8 mouse cellular contexts compared by ENCODE assay signal in the genomic region with DNA sequence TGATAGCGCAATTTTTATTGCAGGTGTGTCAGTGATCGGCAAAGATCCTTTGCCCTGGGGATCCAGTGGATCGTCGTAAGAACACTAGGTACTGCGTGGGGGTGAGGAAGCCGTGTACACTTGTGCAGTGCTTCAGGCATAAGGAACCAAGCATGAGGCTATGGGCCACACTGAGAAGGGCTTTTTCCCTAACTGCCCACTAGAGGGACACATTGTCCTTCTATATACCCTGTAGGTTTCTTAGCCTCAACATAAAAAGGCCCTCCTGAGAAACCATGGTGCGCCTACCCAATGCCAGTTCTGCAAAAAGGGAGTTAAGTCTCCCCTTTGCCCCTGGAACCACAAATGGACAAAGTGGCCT. TPM values are rescaled to one million over a fixed set of nuclear protein-coding genes. Genes with fewer than 3 reads are reported as not detected.
A peak's percentile ranks its signal among the peaks of the same experiment; 100 is the strongest.
DNase-seq lines count a peak whose midpoint lies in the region; ATAC-seq lines count a peak whose summit lies in the region.

No protein-coding gene starts in this region.

- H3K9me3 ChIP-seq in forebrain, embryonic 13.5 days (replicated peaks), result no peaks in the 10 kb centered on the region
- no peaks in the 10 kb centered on the region for H3K9me3 ChIP-seq in midbrain, embryonic 10.5 days (replicated peaks)
- no peaks in the 10 kb centered on the region for H3K9me3 ChIP-seq in stomach, embryonic 14.5 days (ENCODE audit: control insufficient read depth, low read depth, low read length)

- no peaks in the 10 kb centered on the region; the same call in 1 of the 2 replicates for H3K27me3 ChIP-seq in forebrain, embryonic 13.5 days
- H3K27me3 ChIP-seq in midbrain, embryonic 10.5 days (ENCODE audit: low read depth, poor library complexity, severe bottlenecking), result peaks cover 52% of the 10 kb centered on the region
- H3K27me3 ChIP-seq in stomach, embryonic 14.5 days (ENCODE audit: control insufficient read depth, insufficient read depth, low read length), result no peaks in the 10 kb centered on the region

- no peak overlapping the region for H3K4me3 ChIP-seq in forebrain, embryonic 13.5 days
- no peak overlapping the region for H3K4me3 ChIP-seq in midbrain, embryonic 10.5 days
- no peak overlapping the region for H3K4me3 ChIP-seq in stomach, embryonic 14.5 days (ENCODE audit: low read depth, low read length)

- no peak overlapping the region for H3K27ac ChIP-seq in forebrain, embryonic 13.5 days
- no peak overlapping the region for H3K27ac ChIP-seq in midbrain, embryonic 10.5 days (replicated peaks)
- H3K27ac ChIP-seq in stomach, embryonic 14.5 days (ENCODE audit: low read length), result no peak overlapping the region

- peaks cover 4% of the 10 kb centered on the region; the same call in 1 of the 2 replicates for H3K4me1 ChIP-seq in forebrain, embryonic 13.5 days
- peaks cover 13% of the 10 kb centered on the region for H3K4me1 ChIP-seq in midbrain, embryonic 10.5 days
- H3K4me1 ChIP-seq in stomach, embryonic 14.5 days (ENCODE audit: control insufficient read depth, insufficient read depth, low read length), result no peaks in the 10 kb centered on the region

- H3K4me2 ChIP-seq in forebrain, embryonic 13.5 days, result no peak overlapping the region
- H3K4me2 ChIP-seq in stomach, embryonic 14.5 days (replicated peaks; ENCODE audit: low read depth, low read length), result no peak overlapping the region

- H3K9ac ChIP-seq in forebrain, embryonic 13.5 days, result no peak overlapping the region
- H3K9ac ChIP-seq in stomach, embryonic 14.5 days (replicated peaks; ENCODE audit: low read depth, low read length), result no peak overlapping the region

- WGBS in forebrain, embryonic 13.5 days, result 35% methylated on average over 7 of the region's 7 CpGs
- 34% methylated on average over 7 of the region's 7 CpGs for WGBS in midbrain, embryonic 10.5 days
- 29% methylated on average over 7 of the region's 7 CpGs for WGBS in stomach, embryonic 14.5 days

- H3K36me3 ChIP-seq in forebrain, embryonic 13.5 days (ENCODE audit: poor library complexity, severe bottlenecking), result no peaks in the 10 kb centered on the region
- 0 out of 2 replicates have a peak, but pooled peaks cover 1% of the 10 kb centered on the region for H3K36me3 ChIP-seq in midbrain, embryonic 10.5 days
- no peaks in the 10 kb centered on the region for H3K36me3 ChIP-seq in stomach, embryonic 14.5 days (ENCODE audit: control insufficient read depth, insufficient read depth, low read length)

- DNase-seq in cerebellum, adult 8-10 months, result peak; percentile 13
- no peak for DNase-seq in cerebellum, adult 9-11 months
- DNase-seq in adrenal gland, postnatal 14 days, result peak; percentile 52
- DNase-seq in hindlimb bud, embryonic 11.5 days (ENCODE audit: extremely low spot score, low read depth, low spot score), result peak; percentile 58
- peak; percentile 48 to 83 for DNase-seq in left cerebral cortex, adult 9 months (ENCODE audit: low spot score in 2 of 2)
- DNase-seq in midbrain, embryonic 10.5 days (ENCODE audit: low spot score), result peak; percentile 57

- ATAC-seq in forebrain, embryonic 13.5 days, result peak; percentile 92
- peak; percentile 66; the same call in 1 of the 2 replicates for ATAC-seq in stomach, embryonic 14.5 days (ENCODE audit: insufficient number of reproducible peaks, insufficient read depth, low FRiP score, low read depth)

RNA-seq across cellular contexts. Expression of gene Slco4a1, which starts 17.0 kb away (rescaled TPM):
- 7.0 and 7.1 TPM in 2 replicates for total RNA-seq in adrenal gland, postnatal 14 days (2021)
- 1.1 and 2.1 TPM in 2 replicates for polyA plus RNA-seq in forebrain, embryonic 13.5 days (2015; fragmentation: Nextera tagmentation; extraction: Ambion mirVana)
- 5.3 and 6.7 TPM in 2 replicates for polyA plus RNA-seq in midbrain, embryonic 10.5 days (2016; fragmentation: Nextera tagmentation; extraction: Ambion mirVana)
- 3.1 and 3.4 TPM in 2 replicates for polyA plus RNA-seq in stomach, embryonic 14.5 days (2014; fragmentation: Nextera tagmentation; extraction: Ambion mirVana)

RNA-seq across cellular contexts. Expression of gene Ntsr1, which starts 26.7 kb away (rescaled TPM):
- total RNA-seq in adrenal gland, postnatal 14 days (2021), result 0.08 TPM in 1 of 2 replicates, not detected in the other
- 2.2 and 2.3 TPM in 2 replicates for polyA plus RNA-seq in forebrain, embryonic 13.5 days (2015; fragmentation: Nextera tagmentation; extraction: Ambion mirVana)
- polyA plus RNA-seq in midbrain, embryonic 10.5 days (2016; fragmentation: Nextera tagmentation; extraction: Ambion mirVana), result 0.10 and 0.24 TPM in 2 replicates
- polyA plus RNA-seq in stomach, embryonic 14.5 days (2014; fragmentation: Nextera tagmentation; extraction: Ambion mirVana), result 1.7 and 2.0 TPM in 2 replicates
